Comparison of ENCODE assay signal across 8 mouse cellular contexts in genomic region chr16:87698692-87699305, GRCm38 (mm10). TPM values are rescaled to one million over a fixed set of nuclear protein-coding genes. Genes with fewer than 3 reads are reported as not detected.
DNase-seq lines count a peak whose midpoint lies in the region; ATAC-seq lines count a peak whose summit lies in the region.

TSS of gene Bach1 (plus strand) at chr16:87698945.

- H3K4me3 ChIP-seq in hindbrain, embryonic 16.5 days (ENCODE audit: low read length): peak within 1 kb of the TSS; percentile 89
- H3K4me3 ChIP-seq in megakaryocyte, embryonic 14.5 days (replicated peaks): peak within 1 kb of the TSS; percentile 96

- H3K9ac ChIP-seq in hindbrain, embryonic 16.5 days (ENCODE audit: low read depth, low read length): peak within 1 kb of the TSS; percentile 93

- H3K36me3 ChIP-seq in hindbrain, embryonic 16.5 days (ENCODE audit: control insufficient read depth, insufficient read depth, low read length): no peaks in the 10 kb centered on the region
- peaks cover 18% of the 10 kb centered on the region for H3K36me3 ChIP-seq in megakaryocyte, embryonic 14.5 days (replicated peaks; ENCODE audit: low read length)

- no peaks in the 10 kb centered on the region for H3K9me3 ChIP-seq in hindbrain, embryonic 16.5 days (ENCODE audit: control insufficient read depth, low read length)
- H3K9me3 ChIP-seq in megakaryocyte, embryonic 14.5 days: no peaks in the 10 kb centered on the region

- peak; percentile 86 for DNase-seq in WW6 (ENCODE audit: low read depth, low spot score)
- peak; percentile 79 to 90 for DNase-seq in cerebellum, postnatal 36 days
- DNase-seq in gastrocnemius, adult 18-20 months (ENCODE audit: low spot score): peak; percentile 91
- peak; percentile 70 to 85 for DNase-seq in left cerebral cortex, adult 8-10 months (ENCODE audit: low spot score in 2 of 2)
- peak; percentile 94 to 95 for DNase-seq in right cerebral cortex, postnatal 10 days (ENCODE audit: low spot score in 2 of 2)
- DNase-seq in urinary bladder, postnatal 25 days (ENCODE audit: low spot score): peak; percentile 95

- 0% methylated on average over 27 of the region's 84 CpGs for WGBS in hindbrain, embryonic 16.5 days

- H3K4me1 ChIP-seq in hindbrain, embryonic 16.5 days (ENCODE audit: control insufficient read depth, insufficient read depth, low read depth, low read length): peaks cover 9% of the 10 kb centered on the region
- peaks cover 58% of the 10 kb centered on the region for H3K4me1 ChIP-seq in megakaryocyte, embryonic 14.5 days

- H3K4me2 ChIP-seq in hindbrain, embryonic 16.5 days (ENCODE audit: low read length): peak within 1 kb of the TSS; percentile 82

- no peaks in the 10 kb centered on the region for H3K27me3 ChIP-seq in hindbrain, embryonic 16.5 days (replicated peaks; ENCODE audit: control insufficient read depth, insufficient read depth, low read length)
- no peaks in the 10 kb centered on the region for H3K27me3 ChIP-seq in megakaryocyte, embryonic 14.5 days (replicated peaks)

- peak within 1 kb of the TSS; percentile 93 for H3K27ac ChIP-seq in hindbrain, embryonic 16.5 days (ENCODE audit: low read depth, low read length)

- ATAC-seq in hindbrain, embryonic 16.5 days: peak; percentile 93

RNA-seq across cellular contexts. Expression of gene Bach1, which starts in this region (rescaled TPM):
- 10 to 100 TPM; 20.1 to 21.7 TPM for total RNA-seq in gastrocnemius, adult 18-20 months (2021)
- 15.8 and 17.4 TPM in 2 replicates for polyA plus RNA-seq in hindbrain, embryonic 16.5 days (2015; fragmentation: Nextera tagmentation; extraction: Ambion mirVana)
- 10 to 100 TPM; 12.4 to 15.1 (median 13.6) TPM for total RNA-seq in left cerebral cortex, adult 8-10 months (2022)
- 6.0 and 6.3 TPM in 2 replicates for polyA plus RNA-seq in megakaryocyte, embryonic 14.5 days (2012; ENCODE audit: insufficient read depth, low replicate concordance)

Comparison
In these comparisons a context has a peak if more than half of its experiments do, and no peak if none do; other contexts are left out.
1. Peak in every context shown above with its lines: DNase-seq, ATAC-seq, H3K4me3 ChIP-seq and H3K27ac ChIP-seq.